Mouse (Mus musculus) myocyte (in vitro differentiated cells): ENCODE measurements around the gene Sema6d.

Experiments used
- MAX ChIP-seq: IDR thresholded peaks from one replicate; pipeline ENCODE4 v1.6.1; 2011; ENCODE audit warnings: low read depth, mild to moderate bottlenecking, control low read depth
- MYOD1 ChIP-seq, 3 experiments: IDR thresholded peaks; one replicate each; pipeline ENCODE4 v1.6.1; 2011; ENCODE audit warnings: control low read depth in 2 of 3, low read depth in 2 of 3, mild to moderate bottlenecking in 2 of 3, moderate library complexity in 1 of 3; ENCODE audit not compliant: insufficient read length in 2 of 3, control insufficient read depth in 1 of 3
- MYOG ChIP-seq, 3 experiments: IDR thresholded peaks; one replicate each; pipeline ENCODE4 v1.6.1; 2011; ENCODE audit warnings: control low read depth in 2 of 3, low read depth in 2 of 3, mild to moderate bottlenecking in 2 of 3; ENCODE audit not compliant: insufficient read length in 2 of 3, control insufficient read depth in 1 of 3, insufficient read depth in 1 of 3
- POLR2A ChIP-seq: IDR thresholded peaks from one replicate; pipeline ENCODE4 v1.6.1; 2011; ENCODE audit warnings: low read depth, mild to moderate bottlenecking, control low read depth, moderate library complexity; ENCODE audit not compliant: insufficient read length

GRCm38 (mm10) chr2:124616746-124617145 is 527.0 kb downstream of the Sema6d start:
- TF ChIP-seq MYOG (IDR thresholded peaks at IDR 0.05; ENCODE audit: control insufficient read depth in 1 of 3, insufficient read depth in 1 of 3, insufficient read length in 2 of 3, low read depth in 2 of 3) (no peak), MAX (no peak), MYOD1 (IDR thresholded peaks at IDR 0.05; ENCODE audit: control insufficient read depth in 1 of 3, insufficient read length in 2 of 3, low read depth in 2 of 3) (no peak), POLR2A (no peak)
